Mouse (Mus musculus): ENCODE data around the gene Spatc1l. TPM values are rescaled to one million over a fixed set of nuclear protein-coding genes. Genes with fewer than 3 reads are reported as not detected.

The Spatc1l gene
- polyA plus RNA-seq (2015; fragmentation: Nextera tagmentation; extraction: Ambion mirVana), result not detected in 2 replicates

GRCm38 (mm10) chr10:76561972-76562371 is at the start of gene Spatc1l:
Spatc1l (plus strand) TSS chr10:76562272.

GRCm38 (mm10) chr10:76531375-76531774 is 30.7 kb upstream of the Spatc1l start, which contains the start of gene Lss:
Lss (plus strand) TSS chr10:76531588.

GRCm38 (mm10) chr10:76575374-76575773 is 13.3 kb downstream of the Spatc1l start, which contains the start of gene Ftcd:
Ftcd (plus strand) TSS chr10:76575648.

Other genes with a start within 250 kb of the Spatc1l start
- 2.1 and 2.7 TPM in 2 replicates for gene Dip2a, start 217.0 kb upstream of the Spatc1l start, polyA plus RNA-seq (2015; fragmentation: Nextera tagmentation; extraction: Ambion mirVana)
- not detected in 2 replicates for gene AC141477.1, start 121.8 kb upstream of the Spatc1l start, polyA plus RNA-seq (2015; fragmentation: Nextera tagmentation; extraction: Ambion mirVana)
- gene Pcnt, start 119.5 kb upstream of the Spatc1l start, polyA plus RNA-seq (2015; fragmentation: Nextera tagmentation; extraction: Ambion mirVana), result 12.8 and 14.6 TPM in 2 replicates
- gene 2610028H24Rik, start 113.2 kb upstream of the Spatc1l start, polyA plus RNA-seq (2015; fragmentation: Nextera tagmentation; extraction: Ambion mirVana), result not detected in 2 replicates
- 41.6 and 43.6 TPM in 2 replicates for gene Mcm3ap, start 93.3 kb upstream of the Spatc1l start, polyA plus RNA-seq (2015; fragmentation: Nextera tagmentation; extraction: Ambion mirVana)
- 3.9 and 4.5 TPM in 2 replicates for gene Ybey, start 93.2 kb upstream of the Spatc1l start, polyA plus RNA-seq (2015; fragmentation: Nextera tagmentation; extraction: Ambion mirVana)
- gene Lss, start 30.7 kb upstream of the Spatc1l start, polyA plus RNA-seq (2015; fragmentation: Nextera tagmentation; extraction: Ambion mirVana), result 5.5 and 5.7 TPM in 2 replicates
- 0.11 and 0.19 TPM in 2 replicates for gene Ftcd, start 13.4 kb downstream of the Spatc1l start, polyA plus RNA-seq (2015; fragmentation: Nextera tagmentation; extraction: Ambion mirVana)
- gene Col6a2, start 61.4 kb downstream of the Spatc1l start, polyA plus RNA-seq (2015; fragmentation: Nextera tagmentation; extraction: Ambion mirVana), result 31.0 and 35.7 TPM in 2 replicates
- gene Col6a1, start 163.9 kb downstream of the Spatc1l start, polyA plus RNA-seq (2015; fragmentation: Nextera tagmentation; extraction: Ambion mirVana), result 46.0 and 54.6 TPM in 2 replicates

Measured in spleen, postnatal 0 days (tissue).